Mouse (Mus musculus) midbrain, embryonic 14.5 days (tissue): ENCODE measurements around the gene Olfr1141. TPM values are rescaled to one million over a fixed set of nuclear protein-coding genes. Genes with fewer than 3 reads are reported as not detected.

ENCODE experiments used
- ATAC-seq: fragments of 200-750 bp; cut with Nextera tagmentation; 2 replicates; pipeline ENCODE4 v1.8.0; 2017; ENCODE audit warnings: moderate number of reproducible peaks, moderate library complexity; ENCODE audit not compliant: low FRiP score, low TSS enrichment
- DNase-seq: peaks from one replicate; pipeline ENCODE4 v3.0.0-alpha.2; 2015
- H3K27ac ChIP-seq: fragments of 300-500 bp; sonication (generic); replicated peaks from 2 replicates; pipeline ENCODE4 v1.5.1; 2014; ENCODE audit warnings: mild to moderate bottlenecking, low read depth, low read length, moderate library complexity
- H3K27me3 ChIP-seq: fragments of 300-500 bp; sonication (generic); 2 replicates; pipeline ENCODE4 v1.6.1; 2014; ENCODE audit warnings: low read length, control low read depth, mixed read lengths; ENCODE audit not compliant: control insufficient read depth, insufficient read depth
- H3K36me3 ChIP-seq: fragments of 300-500 bp; sonication (generic); 2 replicates; pipeline ENCODE4 v1.6.1; 2014; ENCODE audit warnings: low read length, control low read depth; ENCODE audit not compliant: control insufficient read depth, insufficient read depth
- H3K4me1 ChIP-seq: fragments of 300-500 bp; sonication (generic); 2 replicates; pipeline ENCODE4 v1.6.1; 2014; ENCODE audit warnings: mild to moderate bottlenecking, antibody characterized with exemption, low read length, control low read depth; ENCODE audit not compliant: control insufficient read depth, insufficient read depth
- H3K4me2 ChIP-seq: fragments of 300-500 bp; sonication (generic); 2 replicates; pipeline ENCODE4 v1.6.1; 2014; ENCODE audit warnings: mild to moderate bottlenecking, low read length, moderate library complexity
- H3K4me3 ChIP-seq: fragments of 300-500 bp; sonication (generic); replicated peaks from 2 replicates; pipeline ENCODE4 v1.5.1; 2014; ENCODE audit warnings: low read depth, low read length
- H3K9ac ChIP-seq: fragments of 300-500 bp; sonication (generic); replicated peaks from 2 replicates; pipeline ENCODE4 v1.6.1; 2014; ENCODE audit warnings: mild to moderate bottlenecking, low read length, moderate library complexity
- H3K9me3 ChIP-seq: fragments of 300-500 bp; sonication (generic); 2 replicates; pipeline ENCODE4 v1.6.1; 2016; ENCODE audit warnings: low read length, control low read depth, mixed read lengths; ENCODE audit not compliant: control insufficient read depth
- WGBS: fragments of 180-500 bp; shearing (Covaris S2); extraction: QIAGEN DNeasy Blood & Tissue Kit; methylation state at CpG from one replicate; pipeline ENCODE4 v1.1.7; 2014; 5-methylcytosine and 5-hydroxymethylcytosine counted together
- polyA plus RNA-seq: library from polyadenylated mRNA; unstranded; fragments of >200 nt; fragmentation: Nextera tagmentation; extraction: Ambion mirVana; gene quantifications from 2 replicates; pipeline ENCODE4 v1.2.1, GENCODE M21; 2014

The Olfr1141 gene
- polyA plus RNA-seq, result not detected in 2 replicates

DNA sequence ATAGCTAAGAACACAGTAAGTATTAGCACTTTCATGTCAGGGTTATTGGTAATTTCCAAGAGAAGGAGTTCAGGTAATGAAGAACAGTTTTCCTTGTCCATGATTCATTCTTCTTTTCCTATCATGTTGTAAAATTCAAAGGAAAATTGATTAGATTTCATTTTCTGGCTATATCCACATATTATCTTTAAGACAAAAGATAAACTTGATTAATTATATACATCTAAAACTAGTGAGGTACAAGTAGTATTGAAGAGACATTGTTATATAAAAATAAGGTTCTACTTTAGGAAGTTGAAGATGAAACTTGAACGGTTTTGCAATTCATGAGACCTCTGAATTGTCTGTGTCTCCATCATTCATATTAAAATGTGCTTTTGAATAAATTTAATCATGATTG lies at the start of gene Olfr1141:
Gene Olfr1141, minus strand, starts transcription at position 101 of the 400 bp plus-strand sequence.
- ATAC-seq (no peak), DNase-seq (no peak)
- WGBS, result 83% methylated on average over 1 of the region's 1 CpGs
- Histone ChIP-seq H3K27ac (no peak within 1 kb of the TSS), H3K4me2 (no peak within 1 kb of the TSS), H3K36me3 (no peaks in the 10 kb centered on the region), H3K9ac (no peak within 1 kb of the TSS), H3K9me3 (no peaks in the 10 kb centered on the region), H3K27me3 (no peaks in the 10 kb centered on the region), H3K4me1 (no peaks in the 10 kb centered on the region), H3K4me3 (no peak within 1 kb of the TSS)

DNA sequence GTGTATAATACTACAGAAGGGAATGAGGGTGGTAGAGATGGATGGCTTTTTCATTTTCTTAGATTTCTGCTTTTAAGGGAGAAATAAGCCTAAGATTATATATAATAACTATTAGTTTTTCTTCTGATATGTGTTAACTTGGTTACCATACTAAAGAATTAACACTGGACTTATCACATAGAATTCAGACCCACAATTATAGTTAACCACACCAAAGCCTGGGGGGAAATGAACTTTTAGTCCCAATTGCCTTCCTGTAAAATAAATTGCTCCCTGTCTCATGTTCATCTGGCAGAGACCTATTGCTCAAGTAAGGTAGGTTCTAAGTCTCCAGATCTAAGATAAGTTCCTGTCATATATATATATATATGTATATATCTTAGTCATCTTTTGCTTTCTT lies 46.5 kb upstream of the Olfr1141 start, which contains the start of gene Olfr1143:
Gene Olfr1143, plus strand, starts transcription at position 301 of the 400 bp plus-strand sequence.
- no peak within 1 kb of the TSS for H3K27ac ChIP-seq
- DNase-seq (no peak), ATAC-seq (no peak)
- no peak within 1 kb of the TSS for H3K4me2 ChIP-seq
- no peak within 1 kb of the TSS for H3K4me3 ChIP-seq
- H3K4me1 ChIP-seq, result no peaks in the 10 kb centered on the region
- no peaks in the 10 kb centered on the region for H3K9me3 ChIP-seq
- H3K9ac ChIP-seq, result no peak within 1 kb of the TSS
- no peaks in the 10 kb centered on the region for H3K36me3 ChIP-seq
- no peaks in the 10 kb centered on the region for H3K27me3 ChIP-seq

GRCm38 (mm10) chr2:87779183-87779582 lies 25.4 kb upstream of the Olfr1141 start, which contains the start of gene Olfr152:
Olfr152 (plus strand) TSS chr2:87779483.
- no peaks in the 10 kb centered on the region for H3K9me3 ChIP-seq
- no peaks in the 10 kb centered on the region for H3K27me3 ChIP-seq
- no peak within 1 kb of the TSS for H3K4me3 ChIP-seq
- no peak for DNase-seq
- ATAC-seq, result no peak
- WGBS, result 79% methylated on average over 4 of the region's 4 CpGs
- no peaks in the 10 kb centered on the region for H3K4me1 ChIP-seq
- H3K36me3 ChIP-seq, result no peaks in the 10 kb centered on the region
- H3K27ac ChIP-seq, result no peak within 1 kb of the TSS
- H3K4me2 ChIP-seq, result no peak within 1 kb of the TSS
- no peak within 1 kb of the TSS for H3K9ac ChIP-seq

GRCm38 (mm10) chr2:87776143-87776542 lies 22.4 kb upstream of the Olfr1141 start:
- no peaks in the 10 kb centered on the region for H3K9me3 ChIP-seq
- no peak overlapping the region for H3K4me3 ChIP-seq
- peak; percentile 5 for DNase-seq
- no peaks in the 10 kb centered on the region for H3K4me1 ChIP-seq
- no peak overlapping the region for H3K9ac ChIP-seq
- ATAC-seq, result no peak
- no peaks in the 10 kb centered on the region for H3K27me3 ChIP-seq
- H3K4me2 ChIP-seq, result no peak overlapping the region
- no peaks in the 10 kb centered on the region for H3K36me3 ChIP-seq
- WGBS, result 49% methylated on average over 1 of the region's 1 CpGs
- no peak overlapping the region for H3K27ac ChIP-seq

DNA sequence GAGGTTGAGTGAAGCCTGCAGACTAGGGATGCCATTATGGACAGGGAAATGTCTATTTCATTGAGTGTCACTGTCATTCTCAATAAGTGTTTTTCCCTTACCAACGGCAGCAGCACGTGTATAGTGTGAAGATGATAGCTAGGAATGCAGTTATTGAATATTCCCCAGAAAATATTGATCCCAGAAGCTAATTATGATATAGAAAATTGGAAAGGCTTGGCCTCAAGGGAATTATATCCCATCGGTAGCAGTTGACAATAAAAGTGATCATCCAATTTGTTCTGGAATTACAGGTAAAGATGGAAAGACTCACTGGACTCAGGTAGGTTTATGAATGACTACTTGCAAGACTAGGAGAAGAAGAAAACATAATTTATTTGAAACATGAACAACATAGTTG lies 10.3 kb downstream of the Olfr1141 start, which contains the start of gene Olfr1140:
Gene Olfr1140, plus strand, starts transcription at position 301 of the 400 bp plus-strand sequence.
- Histone ChIP-seq H3K27me3 (no peaks in the 10 kb centered on the region), H3K4me2 (no peak within 1 kb of the TSS), H3K27ac (no peak within 1 kb of the TSS), H3K36me3 (no peaks in the 10 kb centered on the region), H3K9me3 (no peaks in the 10 kb centered on the region), H3K4me1 (no peaks in the 10 kb centered on the region), H3K4me3 (no peak within 1 kb of the TSS), H3K9ac (no peak within 1 kb of the TSS)
- no peak for DNase-seq
- WGBS, result 71% methylated on average over 3 of the region's 3 CpGs
- no peak for ATAC-seq

- Histone ChIP-seq H3K9ac (no peak within 1 kb of the TSS), H3K27ac (no peak within 1 kb of the TSS), H3K27me3 (no peaks in the 10 kb centered on the region), H3K4me1 (no peaks in the 10 kb centered on the region), H3K4me3 (no peak within 1 kb of the TSS), H3K36me3 (no peaks in the 10 kb centered on the region), H3K4me2 (no peak within 1 kb of the TSS), H3K9me3 (no peaks in the 10 kb centered on the region)
- 85% methylated on average over 1 of the region's 1 CpGs for WGBS
- ATAC-seq (no peak), DNase-seq (no peak)
Observed at GRCm38 (mm10) chr2:87739878-87740277, 13.9 kb downstream of the Olfr1141 start, which contains the start of gene Olfr1138. Olfr1138 (minus strand) TSS chr2:87739978.

GRCm38 (mm10) chr2:87713079-87713478 lies 40.7 kb downstream of the Olfr1141 start, which contains the start of gene Olfr1137:
Olfr1137 (minus strand) TSS chr2:87713179.
- H3K4me2 ChIP-seq, result no peak within 1 kb of the TSS
- H3K27me3 ChIP-seq, result no peaks in the 10 kb centered on the region
- no peak within 1 kb of the TSS for H3K9ac ChIP-seq
- H3K4me1 ChIP-seq, result no peaks in the 10 kb centered on the region
- no peak within 1 kb of the TSS for H3K4me3 ChIP-seq
- no peak within 1 kb of the TSS for H3K27ac ChIP-seq
- DNase-seq (no peak), ATAC-seq (no peak)
- no peaks in the 10 kb centered on the region for H3K9me3 ChIP-seq
- H3K36me3 ChIP-seq, result no peaks in the 10 kb centered on the region

Other genes with a start within 250 kb of the Olfr1141 start
- gene Pramel6, start 247.4 kb downstream of the Olfr1141 start, polyA plus RNA-seq, result not detected in 2 replicates
- gene Olfr153, start 222.2 kb downstream of the Olfr1141 start, polyA plus RNA-seq, result not detected in 2 replicates
- not detected in 2 replicates for gene Olfr1128, start 208.4 kb downstream of the Olfr1141 start, polyA plus RNA-seq
- not detected in 2 replicates for gene Olfr1129, start 180.1 kb downstream of the Olfr1141 start, polyA plus RNA-seq
- gene Olfr1130, start 147.8 kb downstream of the Olfr1141 start, polyA plus RNA-seq, result not detected in 2 replicates
- not detected in 2 replicates for gene Olfr1131, start 126.9 kb downstream of the Olfr1141 start, polyA plus RNA-seq
- gene Olfr1132, start 116.5 kb downstream of the Olfr1141 start, polyA plus RNA-seq, result not detected in 2 replicates
- not detected in 2 replicates for gene Olfr1133, start 106.6 kb downstream of the Olfr1141 start, polyA plus RNA-seq
- not detected in 2 replicates for gene Olfr1134, start 95.5 kb downstream of the Olfr1141 start, polyA plus RNA-seq
- not detected in 2 replicates for gene Olfr1135, start 80.3 kb downstream of the Olfr1141 start, polyA plus RNA-seq
- gene Olfr1136, start 60.0 kb downstream of the Olfr1141 start, polyA plus RNA-seq, result not detected in 2 replicates
- not detected in 2 replicates for gene Olfr1137, start 40.8 kb downstream of the Olfr1141 start, polyA plus RNA-seq
- not detected in 2 replicates for gene Olfr1138, start 14.0 kb downstream of the Olfr1141 start, polyA plus RNA-seq
- not detected in 2 replicates for gene Olfr1140, start 10.2 kb downstream of the Olfr1141 start, polyA plus RNA-seq
- not detected in 2 replicates for gene Olfr152, start 25.5 kb upstream of the Olfr1141 start, polyA plus RNA-seq
- not detected in 2 replicates for gene Olfr1143, start 46.6 kb upstream of the Olfr1141 start, polyA plus RNA-seq
- not detected in 2 replicates for gene Olfr1145, start 55.8 kb upstream of the Olfr1141 start, polyA plus RNA-seq
- gene Olfr1148, start 76.5 kb upstream of the Olfr1141 start, polyA plus RNA-seq, result not detected in 2 replicates
- not detected in 2 replicates for gene Olfr1150-ps1, start 90.0 kb upstream of the Olfr1141 start, polyA plus RNA-seq
- not detected in 2 replicates for gene Olfr1151, start 101.9 kb upstream of the Olfr1141 start, polyA plus RNA-seq
- gene Olfr1152, start 112.5 kb upstream of the Olfr1141 start, polyA plus RNA-seq, result not detected in 2 replicates
- gene Olfr1153, start 141.0 kb upstream of the Olfr1141 start, polyA plus RNA-seq, result not detected in 2 replicates
- not detected in 2 replicates for gene Olfr1154, start 151.2 kb upstream of the Olfr1141 start, polyA plus RNA-seq
- not detected in 2 replicates for gene Olfr1155, start 191.1 kb upstream of the Olfr1141 start, polyA plus RNA-seq
- gene Olfr1156, start 199.1 kb upstream of the Olfr1141 start, polyA plus RNA-seq, result not detected in 2 replicates
- not detected in 2 replicates for gene Olfr1157, start 214.3 kb upstream of the Olfr1141 start, polyA plus RNA-seq
- not detected in 2 replicates for gene Olfr74, start 220.7 kb upstream of the Olfr1141 start, polyA plus RNA-seq
- not detected in 2 replicates for gene Olfr1158, start 236.1 kb upstream of the Olfr1141 start, polyA plus RNA-seq